Mouse (Mus musculus) liver, postnatal 0 days (tissue): Measurements from ENCODE around the gene Dusp7. TPM values are rescaled to one million over a fixed set of nuclear protein-coding genes. Genes with fewer than 3 reads are reported as not detected.

Experiments
- ATAC-seq: fragments of 200-750 bp; cut with Nextera tagmentation; 2 replicates; pipeline ENCODE4 v1.8.0; 2017; ENCODE audit warnings: mild to moderate bottlenecking, moderate library complexity
- DNase-seq: peaks from one replicate; pipeline ENCODE4 v3.0.0-alpha.2; 2016
- H3K27ac ChIP-seq: fragments of 300-500 bp; sonication (generic); 2 replicates; pipeline ENCODE4 v1.5.1; 2014; ENCODE audit warnings: antibody characterized with exemption, moderate library complexity, mild to moderate bottlenecking, low read depth
- H3K27me3 ChIP-seq: fragments of 300-500 bp; sonication (generic); 2 replicates; pipeline ENCODE4 v1.6.1; 2014; ENCODE audit warnings: low read length, control low read depth, mixed read lengths; ENCODE audit not compliant: insufficient read depth
- H3K36me3 ChIP-seq: fragments of 300-500 bp; sonication (generic); replicated peaks from 2 replicates; pipeline ENCODE4 v1.6.1; 2014; ENCODE audit warnings: mild to moderate bottlenecking, control low read depth, low read length, moderate library complexity, mixed read lengths; ENCODE audit not compliant: insufficient read depth
- H3K4me1 ChIP-seq: fragments of 300-500 bp; sonication (generic); 2 replicates; pipeline ENCODE4 v1.6.1; 2014; ENCODE audit warnings: antibody characterized with exemption, mild to moderate bottlenecking, control low read depth; ENCODE audit not compliant: insufficient read depth
- H3K4me2 ChIP-seq: fragments of 300-500 bp; sonication (generic); 2 replicates; pipeline ENCODE4 v1.6.1; 2014; ENCODE audit warnings: low read depth, mild to moderate bottlenecking, low read length, moderate library complexity, mixed read lengths
- H3K4me3 ChIP-seq: fragments of 300-500 bp; sonication (generic); 2 replicates; pipeline ENCODE4 v1.5.1; 2014; ENCODE audit warnings: low read depth, low read length
- H3K9ac ChIP-seq: fragments of 300-500 bp; sonication (generic); replicated peaks from 2 replicates; pipeline ENCODE4 v1.6.1; 2014; ENCODE audit warnings: mild to moderate bottlenecking, moderate library complexity
- H3K9me3 ChIP-seq: fragments of 300-500 bp; sonication (generic); 2 replicates; pipeline ENCODE4 v1.6.1; 2016; ENCODE audit warnings: mild to moderate bottlenecking, control low read depth, low read length, mixed read lengths
- CTCF ChIP-seq: sonication (generic); IDR thresholded peaks from 2 replicates; pipeline ENCODE4 v1.5.1; 2016; ENCODE audit warnings: antibody characterized with exemption, low read depth
- EP300 ChIP-seq: IDR thresholded peaks from 2 replicates; pipeline ENCODE4 v1.6.1; 2016; ENCODE audit warnings: antibody characterized with exemption, low read depth, mild to moderate bottlenecking
- WGBS: fragments of 180-500 bp; shearing (Covaris S2); extraction: QIAGEN DNeasy Blood & Tissue Kit; methylation state at CpG from one replicate; pipeline ENCODE4 v1.1.7; 2014; ENCODE audit not compliant: insufficient replicate concordance; 5-methylcytosine and 5-hydroxymethylcytosine counted together
- polyA plus RNA-seq: library from polyadenylated mRNA; unstranded; fragments of >200 nt; fragmentation: Nextera tagmentation; extraction: Ambion mirVana; gene quantifications from 2 replicates; pipeline ENCODE4 v1.2.1, GENCODE M21; 2015

Dusp7 gene
- polyA plus RNA-seq, 1 experiment from 2014 or later: 3.4 TPM

GRCm38 (mm10) chr9:106372431-106373412 lies 4.3 kb downstream of the Dusp7 start:
- Histone ChIP-seq H3K4me2 (peak overlapping the region; percentile 100), H3K27ac (peak overlapping the region; percentile 79), H3K27me3 (no peaks in the 10 kb centered on the region), H3K4me1 (peaks cover 44% of the 10 kb centered on the region), H3K9me3 (no peaks in the 10 kb centered on the region), H3K9ac (peak overlapping the region; percentile 8; the same call in 1 of the 2 replicates), H3K36me3 (peaks cover 7% of the 10 kb centered on the region), H3K4me3 (no peak overlapping the region)
- ATAC-seq (no peak), DNase-seq (no peak)
- WGBS: 79% methylated on average over 11 of the region's 11 CpGs
- TF ChIP-seq CTCF (no peak), EP300 (no peak)

GRCm38 (mm10) chr9:106373973-106374372 lies 5.5 kb downstream of the Dusp7 start:
- no peak for ATAC-seq
- 81% methylated on average over 7 of the region's 7 CpGs for WGBS
- Histone ChIP-seq H3K9me3 (no peaks in the 10 kb centered on the region), H3K4me2 (no peak overlapping the region), H3K36me3 (peaks cover 7% of the 10 kb centered on the region), H3K27me3 (no peaks in the 10 kb centered on the region), H3K4me1 (peaks cover 37% of the 10 kb centered on the region), H3K9ac (no peak overlapping the region), H3K27ac (no peak overlapping the region), H3K4me3 (no peak overlapping the region)
- no peak for TF ChIP-seq CTCF
- TF ChIP-seq EP300: no peak
- DNase-seq: no peak

DNA sequence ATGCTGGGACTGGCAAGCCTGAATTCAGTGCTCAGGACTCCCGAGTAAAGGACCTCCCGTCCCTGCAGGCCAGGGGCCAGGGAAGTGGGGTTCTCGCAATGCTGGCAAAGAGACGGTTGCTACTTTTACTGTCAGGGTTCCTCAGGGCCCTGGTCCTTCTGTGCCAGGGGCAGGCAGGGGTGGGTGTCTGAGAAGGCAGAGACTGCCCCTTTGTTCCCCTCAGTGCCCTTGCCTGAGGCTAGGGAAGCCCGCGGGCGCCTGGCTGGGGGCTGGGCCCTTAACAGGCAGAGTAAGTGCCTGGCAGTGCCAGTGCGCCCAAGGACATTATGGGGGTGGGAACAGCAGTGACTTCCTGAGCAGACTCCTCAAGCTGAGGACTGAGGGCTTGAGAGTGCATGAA lies 8.8 kb downstream of the Dusp7 start:
- DNase-seq: no peak
- no peak for ATAC-seq
- WGBS: 81% methylated on average over 8 of the region's 8 CpGs
- no peak for TF ChIP-seq CTCF
- no peaks in the 10 kb centered on the region for H3K9me3 ChIP-seq
- peaks cover 7% of the 10 kb centered on the region for H3K36me3 ChIP-seq
- H3K4me1 ChIP-seq: peaks cover 15% of the 10 kb centered on the region
- no peak overlapping the region for H3K9ac ChIP-seq
- H3K4me3 ChIP-seq: no peak overlapping the region
- no peaks in the 10 kb centered on the region for H3K27me3 ChIP-seq
- no peak overlapping the region for H3K27ac ChIP-seq
- no peak overlapping the region for H3K4me2 ChIP-seq

DNA sequence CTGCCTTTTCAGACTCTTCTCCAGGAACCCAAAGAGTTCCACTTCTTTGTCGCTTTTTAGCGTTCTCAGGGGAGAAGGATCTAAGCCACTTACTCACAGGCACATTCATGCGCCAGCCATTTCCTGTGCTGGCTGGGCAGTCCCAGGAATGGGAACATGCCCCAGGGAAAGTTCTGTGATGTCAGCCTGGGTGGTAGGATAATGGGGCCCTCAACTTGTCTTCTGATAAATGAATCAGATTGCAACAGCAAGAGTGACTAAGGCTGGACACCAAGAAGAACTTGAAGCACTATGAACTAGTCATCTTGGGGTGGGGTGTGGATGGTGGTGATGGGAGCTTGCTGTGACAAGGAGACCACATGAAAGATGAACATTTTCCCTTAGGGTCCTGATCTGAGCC lies 9.6 kb downstream of the Dusp7 start:
- ATAC-seq (no peak), DNase-seq (no peak)
- Histone ChIP-seq H3K4me1 (peaks cover 10% of the 10 kb centered on the region; the same call in 1 of the 2 replicates), H3K4me2 (no peak overlapping the region), H3K27ac (no peak overlapping the region), H3K27me3 (no peaks in the 10 kb centered on the region), H3K9me3 (no peaks in the 10 kb centered on the region), H3K36me3 (peaks cover 7% of the 10 kb centered on the region), H3K9ac (no peak overlapping the region), H3K4me3 (no peak overlapping the region)
- no peak for TF ChIP-seq CTCF
- no peak for TF ChIP-seq EP300
- 69% methylated on average over 3 of the region's 3 CpGs for WGBS

- peaks cover 3% of the 10 kb centered on the region for H3K36me3 ChIP-seq
These were observed 10.3 kb downstream of the Dusp7 start for GRCm38 (mm10) chr9:106378753-106379152.

GRCm38 (mm10) chr9:106386181-106386864 lies 17.9 kb downstream of the Dusp7 start:
- Histone ChIP-seq H3K4me1 (peaks cover 11% of the 10 kb centered on the region), H3K9ac (no peak overlapping the region), H3K4me2 (no peak overlapping the region), H3K27ac (no peak overlapping the region), H3K36me3 (no peaks in the 10 kb centered on the region), H3K4me3 (no peak overlapping the region), H3K9me3 (no peaks in the 10 kb centered on the region), H3K27me3 (no peaks in the 10 kb centered on the region)
- ATAC-seq (no peak), DNase-seq (no peak)
- TF ChIP-seq EP300 (no peak), CTCF (no peak)
- 68% methylated on average over 12 of the region's 12 CpGs for WGBS

More at GRCm38 (mm10) chr9:106378753-106379152, 10.3 kb downstream of the Dusp7 start:
- H3K4me2 ChIP-seq: no peak overlapping the region
- H3K27ac ChIP-seq: no peak overlapping the region
- H3K27me3 ChIP-seq: no peaks in the 10 kb centered on the region
- no peak for TF ChIP-seq CTCF
- TF ChIP-seq EP300: no peak
- DNase-seq: no peak
- no peak overlapping the region for H3K4me3 ChIP-seq
- H3K4me1 ChIP-seq: peaks cover 9% of the 10 kb centered on the region
- 78% methylated on average over 9 of the region's 9 CpGs for WGBS
- H3K9ac ChIP-seq: no peak overlapping the region
- ATAC-seq: no peak
- no peaks in the 10 kb centered on the region for H3K9me3 ChIP-seq
